In genomic region chr9:108572321-108572720, GRCm38 (mm10) we compare ENCODE assay signal across 20 mouse cellular contexts. TPM values are rescaled to one million over a fixed set of nuclear protein-coding genes. Genes with fewer than 3 reads are reported as not detected.
A peak's percentile ranks its signal among the peaks of the same experiment; 100 is the strongest.
DNase-seq lines count a peak whose midpoint lies in the region; ATAC-seq and TF ChIP-seq lines count a peak whose summit lies in the region.
"Had no signal": no experiment of that assay in that cellular context is flagged by ENCODE, and none has a peak within 500 bp of the region (broad histone marks: within the 10 kb centered on the region; RNA-seq: fewer than 3 reads in every experiment).

No protein-coding gene starts in this region.

- H3K9ac ChIP-seq in liver, embryonic 11.5 days (ENCODE audit: low read depth, low read length): no peak overlapping the region
- H3K9ac ChIP-seq in liver, postnatal 0 days (replicated peaks): no peak overlapping the region
- H3K9ac ChIP-seq: embryonic facial prominence, embryonic 12.5 days; forebrain, postnatal 0 days had no signal

- H3K4me1 ChIP-seq in liver, embryonic 11.5 days (replicated peaks; ENCODE audit: control insufficient read depth, insufficient read depth, low read length): peaks cover 36% of the 10 kb centered on the region
- peaks cover 26% of the 10 kb centered on the region for H3K4me1 ChIP-seq in liver, postnatal 0 days (ENCODE audit: insufficient read depth)

- H3K27ac ChIP-seq in liver, embryonic 11.5 days (ENCODE audit: low read depth, low read length): no peak overlapping the region
- H3K27ac ChIP-seq in liver, postnatal 0 days (ENCODE audit: low read depth): no peak overlapping the region
- H3K27ac ChIP-seq: embryonic facial prominence, embryonic 10.5 days; embryonic facial prominence, embryonic 12.5 days had no signal

- DNase-seq in cerebellum, adult 9-11 months: peak; percentile 23
- no peak for DNase-seq in cerebellum, postnatal 4 days (ENCODE audit: low spot score in 2 of 2)
- DNase-seq in heart, adult 11 months: peak; percentile 83
- no peak for DNase-seq in heart, adult 8-10 months (ENCODE audit: low spot score)
- DNase-seq in liver, embryonic 11.5 days (ENCODE audit: low spot score): no peak
- DNase-seq in liver, postnatal 0 days: no peak
- DNase-seq in gastrocnemius, adult 8-10 months (ENCODE audit: low spot score in 2 of 2): no peak
- DNase-seq: adrenal gland, adult 8-10 months; adrenal gland, postnatal 14 days; adrenal gland, postnatal 36 days; cerebellum, adult 2 months; cerebellum, postnatal 14 days; cerebellum, postnatal 36 days; forebrain, postnatal 0 days had no signal

- peak overlapping the region; percentile 6; the same call in 1 of the 2 replicates for H3K4me3 ChIP-seq in liver, embryonic 11.5 days (ENCODE audit: low read depth, low read length)
- no peak overlapping the region for H3K4me3 ChIP-seq in liver, postnatal 0 days (ENCODE audit: low read depth, low read length)
- H3K4me3 ChIP-seq: embryonic facial prominence, embryonic 12.5 days had no signal

- TF ChIP-seq EP300 in liver, postnatal 0 days (IDR thresholded peaks at IDR 0.05; ENCODE audit: low read depth): no peak

- H3K4me2 ChIP-seq in liver, embryonic 11.5 days: no peak overlapping the region
- no peak overlapping the region for H3K4me2 ChIP-seq in liver, postnatal 0 days (ENCODE audit: low read depth, low read length)
- H3K4me2 ChIP-seq: embryonic facial prominence, embryonic 12.5 days had no signal

- H3K36me3 ChIP-seq in liver, embryonic 11.5 days (ENCODE audit: control insufficient read depth, insufficient read depth, low read length): peaks cover 34% of the 10 kb centered on the region
- peaks cover 18% of the 10 kb centered on the region for H3K36me3 ChIP-seq in liver, postnatal 0 days (replicated peaks; ENCODE audit: insufficient read depth, low read length)

- ATAC-seq in liver, embryonic 11.5 days (replicated peaks; ENCODE audit: low FRiP score): no peak
- ATAC-seq in liver, postnatal 0 days: no peak
- ATAC-seq: activated CD4-positive, CD25-positive, alpha-beta regulatory T cell, adult 4 months; forebrain, embryonic 14.5 days; forebrain, postnatal 0 days; Patski had no signal

- WGBS in liver, embryonic 11.5 days: 89% methylated on average over 10 of the region's 10 CpGs
- WGBS in liver, postnatal 0 days (ENCODE audit: insufficient replicate concordance): 83% methylated on average over 10 of the region's 10 CpGs

- no peak for TF ChIP-seq CTCF in liver, postnatal 0 days (IDR thresholded peaks at IDR 0.05; ENCODE audit: low read depth)

- no peaks in the 10 kb centered on the region for H3K27me3 ChIP-seq in liver, embryonic 11.5 days (replicated peaks; ENCODE audit: control insufficient read depth, insufficient read depth, low read length)
- H3K27me3 ChIP-seq in liver, postnatal 0 days (ENCODE audit: insufficient read depth, low read length): no peaks in the 10 kb centered on the region
- H3K27me3 ChIP-seq: embryonic facial prominence, embryonic 12.5 days; Patski had no signal

- no peaks in the 10 kb centered on the region for H3K9me3 ChIP-seq in liver, embryonic 11.5 days (ENCODE audit: control insufficient read depth, low read length)
- H3K9me3 ChIP-seq in liver, postnatal 0 days (ENCODE audit: low read length): no peaks in the 10 kb centered on the region
- H3K9me3 ChIP-seq: embryonic facial prominence, embryonic 10.5 days; embryonic facial prominence, embryonic 12.5 days; G1E had no signal

RNA-seq across cellular contexts. Expression of gene Dalrd3, which starts 2.6 kb away (rescaled TPM):
- total RNA-seq in heart, adult 8-10 months (2022): 10 to 100 TPM; 16.9 to 26.8 (median 24.1) TPM
- polyA plus RNA-seq in liver, embryonic 11.5 days (2014; fragmentation: Nextera tagmentation; extraction: Ambion mirVana): 102 and 106 TPM in 2 replicates
- 18.8 and 20.2 TPM in 2 replicates for polyA plus RNA-seq in liver, postnatal 0 days (2015; fragmentation: Nextera tagmentation; extraction: Ambion mirVana)
- total RNA-seq in gastrocnemius, adult 8-10 months (2022): 1 to 10 TPM; 6.0 to 9.1 (median 7.6) TPM

RNA-seq across cellular contexts. Expression of gene Ndufaf3, which starts 5.1 kb away (rescaled TPM):
- 10 to 100 TPM; 78.5 to 86.3 (median 81.1) TPM for total RNA-seq in heart, adult 8-10 months (2022)
- polyA plus RNA-seq in liver, embryonic 11.5 days (2014; fragmentation: Nextera tagmentation; extraction: Ambion mirVana): 45.9 and 46.2 TPM in 2 replicates
- 26.5 and 26.8 TPM in 2 replicates for polyA plus RNA-seq in liver, postnatal 0 days (2015; fragmentation: Nextera tagmentation; extraction: Ambion mirVana)
- total RNA-seq in gastrocnemius, adult 8-10 months (2022): 10 to 100 TPM; 31.9 to 34.4 (median 33.0) TPM

RNA-seq across cellular contexts. Expression of gene Wdr6, which starts 6.2 kb away (rescaled TPM):
- total RNA-seq in heart, adult 8-10 months (2022): 10 to 100 TPM; 12.9 to 18.1 (median 17.0) TPM
- 51.8 and 54.0 TPM in 2 replicates for polyA plus RNA-seq in liver, embryonic 11.5 days (2014; fragmentation: Nextera tagmentation; extraction: Ambion mirVana)
- 4.5 and 5.7 TPM in 2 replicates for polyA plus RNA-seq in liver, postnatal 0 days (2015; fragmentation: Nextera tagmentation; extraction: Ambion mirVana)
- 1 to 10 TPM; 6.6 to 8.4 (median 7.7) TPM for total RNA-seq in gastrocnemius, adult 8-10 months (2022)

RNA-seq across cellular contexts. Expression of gene Impdh2, which starts 12.2 kb away (rescaled TPM):
- total RNA-seq in heart, adult 8-10 months (2022): 10 to 100 TPM; 44.3 to 53.5 (median 47.9) TPM
- polyA plus RNA-seq in liver, embryonic 11.5 days (2014; fragmentation: Nextera tagmentation; extraction: Ambion mirVana): 285 and 298 TPM in 2 replicates
- 45.6 and 49.5 TPM in 2 replicates for polyA plus RNA-seq in liver, postnatal 0 days (2015; fragmentation: Nextera tagmentation; extraction: Ambion mirVana)
- total RNA-seq in gastrocnemius, adult 8-10 months (2022): 10 to 100 TPM; 60.2 to 78.6 (median 63.1) TPM

RNA-seq across cellular contexts. Expression of gene P4htm, which starts 25.1 kb away (rescaled TPM):
- 10 to 100 TPM; 13.0 to 23.5 (median 14.6) TPM for total RNA-seq in heart, adult 8-10 months (2022)
- polyA plus RNA-seq in liver, embryonic 11.5 days (2014; fragmentation: Nextera tagmentation; extraction: Ambion mirVana): 2.1 and 2.5 TPM in 2 replicates
- polyA plus RNA-seq in liver, postnatal 0 days (2015; fragmentation: Nextera tagmentation; extraction: Ambion mirVana): 0.40 and 0.41 TPM in 2 replicates
- total RNA-seq in gastrocnemius, adult 8-10 months (2022): 1 to 10 TPM; 3.8 to 5.5 (median 4.9) TPM

Comparison
In these comparisons a context has a peak if more than half of its experiments do, and no peak if none do; other contexts are left out.
1. DNase-seq: peak in cerebellum, adult 9-11 months (single experiment) and heart, adult 11 months (single experiment); none in cerebellum, postnatal 4 days (0 of 2), heart, adult 8-10 months (single experiment), liver, embryonic 11.5 days (single experiment), liver, postnatal 0 days (single experiment) and gastrocnemius, adult 8-10 months (0 of 2).